Mouse (Mus musculus) heart, adult 2 months (tissue): ENCODE data around the gene S100a3.

Experiments
- CTCF ChIP-seq: fragments of 200-600 bp; IDR thresholded peaks from 2 replicates; pipeline ENCODE4 v1.8.1; 2022; ENCODE audit warnings: antibody characterized with exemption, mild to moderate bottlenecking, moderate library complexity
- POLR2A ChIP-seq: fragments of 200-500 bp; IDR thresholded peaks from 2 replicates; pipeline ENCODE4 v1.6.1; 2011; ENCODE audit warnings: mild to moderate bottlenecking, low read depth, low read length, control low read depth; ENCODE audit not compliant: insufficient read depth

DNA sequence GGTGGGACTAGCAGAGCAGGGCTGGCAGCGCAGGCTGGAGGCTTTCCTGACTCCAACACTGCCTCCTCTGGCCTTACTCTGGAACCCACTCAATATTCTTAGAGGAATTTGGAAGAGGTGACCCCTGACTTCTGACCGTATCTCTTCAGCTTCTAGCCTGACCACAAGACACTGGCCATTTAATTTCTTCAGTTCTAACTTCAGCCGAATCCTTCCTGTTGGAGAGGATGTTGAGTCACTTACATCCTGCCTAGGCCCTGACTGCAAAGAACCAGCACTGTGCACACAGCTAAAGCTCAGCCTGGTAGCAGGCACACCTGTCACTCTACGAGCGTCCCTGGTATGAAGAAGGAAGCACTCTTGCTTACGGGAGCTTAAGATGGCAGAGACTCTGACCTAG is 29.0 kb downstream of the S100a3 start:
- TF ChIP-seq CTCF (no peak), POLR2A (no peak)
